30 mouse cellular contexts compared by ENCODE assay signal in genomic region chr1:66650006-66650405, GRCm38 (mm10). TPM values are rescaled to one million over a fixed set of nuclear protein-coding genes. Genes with fewer than 3 reads are reported as not detected.
DNase-seq lines count a peak whose midpoint lies in the region; ATAC-seq and TF ChIP-seq lines count a peak whose summit lies in the region.
"Had no signal": no experiment of that assay in that cellular context is flagged by ENCODE, and none has a peak within 500 bp of the region (broad histone marks: within the 10 kb centered on the region; RNA-seq: fewer than 3 reads in every experiment).

No protein-coding gene starts in this region.

- no peak overlapping the region for H3K9ac ChIP-seq in CH12.LX (ENCODE audit: insufficient read depth, low read depth)
- H3K9ac ChIP-seq: heart, embryonic 13.5 days; liver, embryonic 15.5 days; lung, embryonic 14.5 days had no signal

- ATAC-seq in common myeloid progenitor, adult 5-6 weeks (replicated peaks; ENCODE audit: low read depth, poor library complexity, severe bottlenecking) = peak; percentile 58
- ATAC-seq in megakaryocyte progenitor cell, adult 5-6 weeks (replicated peaks; ENCODE audit: poor library complexity) = peak; percentile 63
- ATAC-seq: hindbrain, embryonic 16.5 days; intestine, embryonic 16.5 days; midbrain, embryonic 16.5 days had no signal

- no peak for TF ChIP-seq CTCF in left cerebral cortex, adult 2 months (IDR thresholded peaks at IDR 0.05)
- no peak for TF ChIP-seq CTCF in CH12.LX (conservative IDR thresholded peaks at IDR 0.05 in 1 of 2, IDR thresholded peaks at IDR 0.05 in 1 of 2; ENCODE audit: low read depth in 2 of 2, low read length in 2 of 2)

- in situ Hi-C loops in CH12.LX (cut with MboI; ENCODE audit: low pct_ligation_motif_present, low pct_unique_long_range_greater_than_20kb, low sequenced_read_pairs) = no loop called here

- 78% methylated on average over 1 of the region's 1 CpGs for WGBS in hindbrain, embryonic 10.5 days

- H3K79me2 ChIP-seq in CH12.LX (replicated peaks; ENCODE audit: control insufficient read depth, extremely low read depth, insufficient read depth, poor library complexity, severe bottlenecking) = no peaks in the 10 kb centered on the region

- H3K27ac ChIP-seq in left cerebral cortex, adult 2 months = peak overlapping the region; percentile 61
- H3K27ac ChIP-seq in CH12.LX (ENCODE audit: insufficient read depth, low read depth) = no peak overlapping the region
- H3K27ac ChIP-seq in hindbrain, embryonic 10.5 days = no peak overlapping the region
- H3K27ac ChIP-seq: heart, adult 2 months; heart, embryonic 13.5 days; liver, embryonic 15.5 days; stomach, postnatal 0 days had no signal

- TF ChIP-seq POLR2A in CH12.LX (IDR thresholded peaks at IDR 0.05; ENCODE audit: low read depth, low read length) = no peak

- no peaks in the 10 kb centered on the region for H3K27me3 ChIP-seq in CH12.LX (replicated peaks)
- H3K27me3 ChIP-seq in hindbrain, embryonic 10.5 days (ENCODE audit: insufficient read depth, poor library complexity, severe bottlenecking) = no peaks in the 10 kb centered on the region
- H3K27me3 ChIP-seq: heart, embryonic 13.5 days; liver, embryonic 15.5 days had no signal

- H3K4me1 ChIP-seq in CH12.LX (ENCODE audit: control insufficient read depth in 1 of 2, insufficient read depth in 2 of 2) = peaks cover 3 to 12% of the 10 kb centered on the region in 2 experiments; a peak in 3 of 4 replicates
- peaks cover 12% of the 10 kb centered on the region for H3K4me1 ChIP-seq in hindbrain, embryonic 10.5 days (replicated peaks)
- H3K4me1 ChIP-seq: heart, embryonic 13.5 days; liver, embryonic 15.5 days had no signal

- DNase-seq in left cerebral cortex, adult 2 months (ENCODE audit: extremely low spot score in 1 of 2, low spot score in 2 of 2) = no peak
- no peak for DNase-seq in left cerebral cortex, postnatal 10 days (ENCODE audit: extremely low spot score in 1 of 2, low spot score in 2 of 2)
- DNase-seq in CH12.LX (ENCODE audit: extremely low read depth) = peak; percentile 6
- no peak for DNase-seq in hindbrain, embryonic 10.5 days (ENCODE audit: low spot score)
- DNase-seq in left cerebral cortex, adult 11 months (ENCODE audit: low spot score) = no peak
- DNase-seq: adrenal gland, postnatal 14 days; B cell, adult 2 months; cerebellum, adult 9-10 months; cerebellum, postnatal 36 days; gastrocnemius, postnatal 25 days; heart, adult 2 months; heart, postnatal 10 days; kidney, adult 8-10 months; kidney, postnatal 10 days; liver; lung, embryonic 14.5 days; lung, postnatal 14 days; right cerebral cortex, postnatal 4 days; thymus, adult 2 months; thymus, postnatal 36 days had no signal

- dilution Hi-C loops in CH12.LX (cut with MboI; ENCODE audit: extremely low pct_ligation_motif_present, extremely low pct_unique_long_range_greater_than_20kb, low sequenced_read_pairs) = no loop called here

- no peaks in the 10 kb centered on the region for H3K9me3 ChIP-seq in CH12.LX (replicated peaks; ENCODE audit: low read length)
- H3K9me3 ChIP-seq in hindbrain, embryonic 10.5 days = no peaks in the 10 kb centered on the region
- H3K9me3 ChIP-seq: heart, embryonic 13.5 days; liver, embryonic 15.5 days had no signal

- no peak for TF ChIP-seq RAD21 in CH12.LX (IDR thresholded peaks at IDR 0.05; ENCODE audit: low read depth, low read length)

- no peaks in the 10 kb centered on the region for H3K36me3 ChIP-seq in CH12.LX (replicated peaks in 1 of 2; ENCODE audit: control insufficient read depth in 1 of 2, insufficient read depth in 1 of 2, low read length in 1 of 2)
- H3K36me3 ChIP-seq in hindbrain, embryonic 10.5 days = no peaks in the 10 kb centered on the region
- H3K36me3 ChIP-seq: heart, embryonic 13.5 days; liver, embryonic 15.5 days had no signal

- no peak for TF ChIP-seq EP300 in CH12.LX (IDR thresholded peaks at IDR 0.05; ENCODE audit: low read length)

- no peak overlapping the region for H3K4me3 ChIP-seq in left cerebral cortex, adult 2 months
- no peak overlapping the region for H3K4me3 ChIP-seq in CH12.LX (replicated peaks in 1 of 3; ENCODE audit: low read depth in 2 of 3, low read length in 2 of 3, poor library complexity in 1 of 3)
- H3K4me3 ChIP-seq in hindbrain, embryonic 10.5 days = no peak overlapping the region
- H3K4me3 ChIP-seq: erythroblast, embryonic 14.5 days; heart, adult 2 months; heart, embryonic 13.5 days; liver, embryonic 15.5 days had no signal

- intact Hi-C loops in left cerebral cortex, adult 2 months (cut with DNase I) = no loop called here
- intact Hi-C loops in left cerebral cortex, postnatal 10 days (cut with DNase I) = loop anchor here (10.0 kb wide), 1 partner anchor 235 kb away; no protein-coding TSS in a partner anchor

- no peak overlapping the region for H3K4me2 ChIP-seq in CH12.LX (ENCODE audit: insufficient read depth, low read depth, poor library complexity, severe bottlenecking)
- H3K4me2 ChIP-seq: heart, embryonic 13.5 days; liver, embryonic 15.5 days; lung, embryonic 14.5 days; midbrain, embryonic 11.5 days had no signal

TF ChIP-seq in CH12.LX, 34 proteins besides CTCF, POLR2A, EP300 and RAD21:
- no peak for TF ChIP-seq ZMIZ1 (IDR thresholded peaks at IDR 0.05; ENCODE audit: low read depth, low read length)
- 0 out of 2 replicates have a peak, but pooled peaks have one; percentile 19 for TF ChIP-seq ELF1 (IDR thresholded peaks at IDR 0.05; ENCODE audit: low read depth, low read length)

RNA-seq across cellular contexts. Expression of gene Rpe, which starts 50.6 kb away (rescaled TPM):
- 10 to 100 TPM; 34.6 to 38.5 TPM for total RNA-seq in left cerebral cortex, adult 2 months (2021)
- total RNA-seq in left cerebral cortex, postnatal 10 days (2021) = 10 to 100 TPM; 28.9 to 32.8 TPM
- total RNA-seq in CH12.LX (2012; rRNA removed) (40.0 and 50.0 TPM in 2 replicates), CH12.LX (2014; rRNA removed) (67.5 and 82.1 TPM in 2 replicates)
- 48.6 and 62.4 TPM in 2 replicates for polyA plus RNA-seq in CH12.LX (2012; ENCODE audit: insufficient read length, low read depth)
- 34.3 and 38.9 TPM in 2 replicates for total RNA-seq in common myeloid progenitor, adult 5-6 weeks (2017)
- total RNA-seq in megakaryocyte progenitor cell, adult 5-6 weeks (2015) = 62.2 and 65.0 TPM in 2 replicates
- 61.4 and 68.6 TPM in 2 replicates for total RNA-seq in megakaryocyte progenitor cell, adult 5-6 weeks (2017)
- polyA plus RNA-seq in hindbrain, embryonic 10.5 days (2016; fragmentation: Nextera tagmentation; extraction: Ambion mirVana) = 41.6 and 49.6 TPM in 2 replicates
